Mouse (Mus musculus): Measurements from ENCODE around the gene Nusap1. TPM values are rescaled to one million over a fixed set of nuclear protein-coding genes. Genes with fewer than 3 reads are reported as not detected.
"Not testable (repeated sequence)": the region's sequence is repeated elsewhere in the genome, so short reads cannot be mapped to it uniquely, and the experiment has no call there.

Nusap1 gene
- polyA plus RNA-seq, 1 experiment from 2014 or later = 41.9 TPM

GRCm38 (mm10) chr2:119594113-119594981 lies 23.8 kb upstream of the Nusap1 start:
- Histone ChIP-seq H3K36me3 (ENCODE audit: control insufficient read depth, insufficient read depth, low read length) (peaks cover 28% of the 10 kb centered on the region), H3K27me3 (replicated peaks; ENCODE audit: control insufficient read depth, insufficient read depth, low read length) (no peaks in the 10 kb centered on the region), H3K9ac (ENCODE audit: low read length) (peak overlapping the region; percentile 95), H3K4me2 (ENCODE audit: low read length) (peak overlapping the region; percentile 48), H3K27ac (ENCODE audit: low read depth, low read length) (peak overlapping the region; percentile 85), H3K4me1 (ENCODE audit: control insufficient read depth, insufficient read depth, low read length) (peaks cover 12% of the 10 kb centered on the region), H3K4me3 (ENCODE audit: low read depth, low read length) (peak overlapping the region; percentile 97), H3K9me3 (replicated peaks; ENCODE audit: control insufficient read depth, low read length) (no peaks in the 10 kb centered on the region)
- WGBS = under 1% methylated on average over 61 of the region's 61 CpGs
- ATAC-seq (peak; percentile 98), DNase-seq (ENCODE audit: low spot score) (peak; percentile 98)

GRCm38 (mm10) chr2:119595308-119595707 lies 22.8 kb upstream of the Nusap1 start:
- Histone ChIP-seq H3K27me3 (replicated peaks; ENCODE audit: control insufficient read depth, insufficient read depth, low read length) (no peaks in the 10 kb centered on the region), H3K9me3 (replicated peaks; ENCODE audit: control insufficient read depth, low read length) (no peaks in the 10 kb centered on the region), H3K4me2 (ENCODE audit: low read length) (peak overlapping the region; percentile 48), H3K9ac (ENCODE audit: low read length) (peak overlapping the region; percentile 95), H3K27ac (ENCODE audit: low read depth, low read length) (no peak overlapping the region), H3K4me3 (ENCODE audit: low read depth, low read length) (peak overlapping the region; percentile 97), H3K36me3 (ENCODE audit: control insufficient read depth, insufficient read depth, low read length) (peaks cover 36% of the 10 kb centered on the region), H3K4me1 (ENCODE audit: control insufficient read depth, insufficient read depth, low read length) (peaks cover 12% of the 10 kb centered on the region)
- 55% methylated on average over 4 of the region's 4 CpGs for WGBS
- DNase-seq (ENCODE audit: low spot score) (no peak), ATAC-seq (no peak)

- DNase-seq (ENCODE audit: low spot score) (peak; percentile 57), ATAC-seq (no peak)
- 83% methylated on average over 8 of the region's 8 CpGs for WGBS
- no peak overlapping the region for H3K9ac ChIP-seq (ENCODE audit: low read length)
- H3K4me2 ChIP-seq (ENCODE audit: low read length) = no peak overlapping the region
- H3K36me3 ChIP-seq (ENCODE audit: control insufficient read depth, insufficient read depth, low read length) = peaks cover 50% of the 10 kb centered on the region
- no peaks in the 10 kb centered on the region for H3K9me3 ChIP-seq (replicated peaks; ENCODE audit: control insufficient read depth, low read length)
- H3K27ac ChIP-seq (ENCODE audit: low read depth, low read length) = no peak overlapping the region
- H3K27me3 ChIP-seq (replicated peaks; ENCODE audit: control insufficient read depth, insufficient read depth, low read length) = no peaks in the 10 kb centered on the region
- H3K4me1 ChIP-seq (ENCODE audit: control insufficient read depth, insufficient read depth, low read length) = peaks cover 12% of the 10 kb centered on the region
- no peak overlapping the region for H3K4me3 ChIP-seq (ENCODE audit: low read depth, low read length)
Measured at GRCm38 (mm10) chr2:119596781-119597330, 21.2 kb upstream of the Nusap1 start.

- no peak for DNase-seq (ENCODE audit: low spot score)
- Histone ChIP-seq H3K36me3 (ENCODE audit: control insufficient read depth, insufficient read depth, low read length) (peaks cover 81% of the 10 kb centered on the region), H3K4me2 (ENCODE audit: low read length) (no peak overlapping the region), H3K4me1 (ENCODE audit: control insufficient read depth, insufficient read depth, low read length) (peaks cover 4% of the 10 kb centered on the region), H3K27me3 (replicated peaks; ENCODE audit: control insufficient read depth, insufficient read depth, low read length) (no peaks in the 10 kb centered on the region), H3K27ac (ENCODE audit: low read depth, low read length) (no peak overlapping the region), H3K9me3 (replicated peaks; ENCODE audit: control insufficient read depth, low read length) (no peaks in the 10 kb centered on the region), H3K4me3 (ENCODE audit: low read depth, low read length) (no peak overlapping the region), H3K9ac (ENCODE audit: low read length) (no peak overlapping the region)
- no peak for ATAC-seq
- 88% methylated on average over 4 of the region's 4 CpGs for WGBS
Measured at GRCm38 (mm10) chr2:119601027-119601426, 17.1 kb upstream of the Nusap1 start.

- WGBS = 51% methylated on average over 3 of the region's 3 CpGs
- H3K36me3 ChIP-seq (ENCODE audit: control insufficient read depth, insufficient read depth, low read length) = peaks cover 77% of the 10 kb centered on the region
- H3K9ac ChIP-seq (ENCODE audit: low read length); H3K4me1 ChIP-seq (ENCODE audit: control insufficient read depth, insufficient read depth, low read length); DNase-seq (ENCODE audit: low spot score); H3K4me2 ChIP-seq (ENCODE audit: low read length); H3K27me3 ChIP-seq (replicated peaks; ENCODE audit: control insufficient read depth, insufficient read depth, low read length); H3K27ac ChIP-seq (ENCODE audit: low read depth, low read length); H3K4me3 ChIP-seq (ENCODE audit: low read depth, low read length); H3K9me3 ChIP-seq (replicated peaks; ENCODE audit: control insufficient read depth, low read length); ATAC-seq: not testable (repeated sequence)
Measured at GRCm38 (mm10) chr2:119601575-119601974, 16.5 kb upstream of the Nusap1 start.

- H3K4me2 ChIP-seq (ENCODE audit: low read length) = no peak overlapping the region
Measured at GRCm38 (mm10) chr2:119602488-119602887, 15.6 kb upstream of the Nusap1 start.

GRCm38 (mm10) chr2:119603909-119604308 lies 14.2 kb upstream of the Nusap1 start:
- DNase-seq (ENCODE audit: low spot score) (no peak), ATAC-seq (no peak)
- Histone ChIP-seq H3K4me2 (ENCODE audit: low read length) (no peak overlapping the region), H3K36me3 (ENCODE audit: control insufficient read depth, insufficient read depth, low read length) (peaks cover 70% of the 10 kb centered on the region), H3K9me3 (replicated peaks; ENCODE audit: control insufficient read depth, low read length) (no peaks in the 10 kb centered on the region), H3K4me3 (ENCODE audit: low read depth, low read length) (no peak overlapping the region), H3K27ac (ENCODE audit: low read depth, low read length) (no peak overlapping the region), H3K27me3 (replicated peaks; ENCODE audit: control insufficient read depth, insufficient read depth, low read length) (no peaks in the 10 kb centered on the region), H3K9ac (ENCODE audit: low read length) (no peak overlapping the region), H3K4me1 (ENCODE audit: control insufficient read depth, insufficient read depth, low read length) (no peaks in the 10 kb centered on the region)
- WGBS = 85% methylated on average over 2 of the region's 2 CpGs

More at GRCm38 (mm10) chr2:119602488-119602887, 15.6 kb upstream of the Nusap1 start:
- no peaks in the 10 kb centered on the region for H3K27me3 ChIP-seq (replicated peaks; ENCODE audit: control insufficient read depth, insufficient read depth, low read length)
- H3K9me3 ChIP-seq (replicated peaks; ENCODE audit: control insufficient read depth, low read length) = no peaks in the 10 kb centered on the region
- H3K4me1 ChIP-seq (ENCODE audit: control insufficient read depth, insufficient read depth, low read length) = no peaks in the 10 kb centered on the region; the same call in 1 of the 2 replicates
- ATAC-seq (no peak), DNase-seq (ENCODE audit: low spot score) (no peak)
- H3K9ac ChIP-seq (ENCODE audit: low read length) = no peak overlapping the region
- WGBS = 86% methylated on average over 1 of the region's 1 CpGs
- H3K4me3 ChIP-seq (ENCODE audit: low read depth, low read length) = no peak overlapping the region
- H3K36me3 ChIP-seq (ENCODE audit: control insufficient read depth, insufficient read depth, low read length) = peaks cover 75% of the 10 kb centered on the region
- no peak overlapping the region for H3K27ac ChIP-seq (ENCODE audit: low read depth, low read length)

GRCm38 (mm10) chr2:119605361-119605973 lies 12.6 kb upstream of the Nusap1 start:
- WGBS = 95% methylated on average over 6 of the region's 6 CpGs
- H3K4me3 ChIP-seq (ENCODE audit: low read depth, low read length) = no peak overlapping the region
- ATAC-seq (no peak), DNase-seq (ENCODE audit: low spot score) (no peak)
- no peaks in the 10 kb centered on the region for H3K27me3 ChIP-seq (replicated peaks; ENCODE audit: control insufficient read depth, insufficient read depth, low read length)
- H3K9ac ChIP-seq (ENCODE audit: low read length) = no peak overlapping the region
- H3K4me2 ChIP-seq (ENCODE audit: low read length) = no peak overlapping the region
- H3K4me1 ChIP-seq (ENCODE audit: control insufficient read depth, insufficient read depth, low read length) = no peaks in the 10 kb centered on the region
- H3K9me3 ChIP-seq (replicated peaks; ENCODE audit: control insufficient read depth, low read length) = no peaks in the 10 kb centered on the region
- H3K27ac ChIP-seq (ENCODE audit: low read depth, low read length) = no peak overlapping the region
- peaks cover 67% of the 10 kb centered on the region for H3K36me3 ChIP-seq (ENCODE audit: control insufficient read depth, insufficient read depth, low read length)

All from forebrain, embryonic 14.5 days (tissue).